Mouse (Mus musculus) ovary, postnatal 14 days (tissue): ENCODE data around the gene Gys1.

Source experiments
- DNase-seq: peaks from one replicate; pipeline ENCODE4 v3.0.0; 2022; ENCODE audit warnings: low spot score

The Gys1 gene

GRCm38 (mm10) chr7:45414740-45415224, 19.9 kb upstream of the Gys1 start:
- DNase-seq, result no peak

GRCm38 (mm10) chr7:45415636-45416035, 19.0 kb upstream of the Gys1 start:
- DNase-seq, result no peak

- DNase-seq, result no peak
These were observed 16.6 kb upstream of the Gys1 start for GRCm38 (mm10) chr7:45417962-45418492.

GRCm38 (mm10) chr7:45419859-45420614, 14.6 kb upstream of the Gys1 start:
- DNase-seq, result no peak

GRCm38 (mm10) chr7:45420615-45420919, 14.1 kb upstream of the Gys1 start, which contains the start of gene Lhb:
Lhb (plus strand) TSS chr7:45420820.
- no peak for DNase-seq

- no peak for DNase-seq
These were observed 13.4 kb upstream of the Gys1 start for GRCm38 (mm10) chr7:45421194-45421593.

- DNase-seq, result no peak
These were observed 8.1 kb upstream of the Gys1 start for GRCm38 (mm10) chr7:45426556-45426955.

GRCm38 (mm10) chr7:45433835-45434202, 825 bp upstream of the Gys1 start:
- no peak for DNase-seq

GRCm38 (mm10) chr7:45435038-45435437, 394 bp downstream of the Gys1 start:
- no peak for DNase-seq

- DNase-seq, result no peak
These were observed 1.8 kb downstream of the Gys1 start for GRCm38 (mm10) chr7:45436444-45436843.

- DNase-seq, result no peak
These were observed 2.4 kb downstream of the Gys1 start for GRCm38 (mm10) chr7:45437046-45437445.

GRCm38 (mm10) chr7:45437521-45438276, 3.1 kb downstream of the Gys1 start, which contains the start of gene Ruvbl2:
Ruvbl2 (minus strand) TSS chr7:45438096.
- DNase-seq, result no peak

- DNase-seq, result no peak
These were observed 9.1 kb downstream of the Gys1 start for GRCm38 (mm10) chr7:45443526-45444420.

- DNase-seq, result no peak
These were observed 11.9 kb downstream of the Gys1 start for GRCm38 (mm10) chr7:45446589-45446988.

- DNase-seq, result no peak
These were observed 12.8 kb downstream of the Gys1 start for GRCm38 (mm10) chr7:45447325-45447990.

- DNase-seq, result no peak
These were observed 15.3 kb downstream of the Gys1 start for GRCm38 (mm10) chr7:45449974-45450373.

- DNase-seq, result peak; percentile 80
These were observed 16.8 kb downstream of the Gys1 start for GRCm38 (mm10) chr7:45451344-45451982.

GRCm38 (mm10) chr7:45454971-45455370, 20.3 kb downstream of the Gys1 start:
- no peak for DNase-seq

- DNase-seq, result no peak
These were observed 21.5 kb downstream of the Gys1 start for GRCm38 (mm10) chr7:45455932-45456696.

GRCm38 (mm10) chr7:45456721-45457203, 22.1 kb downstream of the Gys1 start:
- DNase-seq, result no peak
